Mouse (Mus musculus) retina, adult 2 months (tissue): ENCODE measurements around the gene Ubr4.

Experiments
- DNase-seq: peaks from one replicate; pipeline ENCODE4 v3.0.0-alpha.2; 2012; ENCODE audit warnings: low read depth, low spot score

Ubr4 gene

GRCm38 (mm10) chr4:139430891-139431290 lies 78.5 kb downstream of the Ubr4 start:
- no peak for DNase-seq

DNA sequence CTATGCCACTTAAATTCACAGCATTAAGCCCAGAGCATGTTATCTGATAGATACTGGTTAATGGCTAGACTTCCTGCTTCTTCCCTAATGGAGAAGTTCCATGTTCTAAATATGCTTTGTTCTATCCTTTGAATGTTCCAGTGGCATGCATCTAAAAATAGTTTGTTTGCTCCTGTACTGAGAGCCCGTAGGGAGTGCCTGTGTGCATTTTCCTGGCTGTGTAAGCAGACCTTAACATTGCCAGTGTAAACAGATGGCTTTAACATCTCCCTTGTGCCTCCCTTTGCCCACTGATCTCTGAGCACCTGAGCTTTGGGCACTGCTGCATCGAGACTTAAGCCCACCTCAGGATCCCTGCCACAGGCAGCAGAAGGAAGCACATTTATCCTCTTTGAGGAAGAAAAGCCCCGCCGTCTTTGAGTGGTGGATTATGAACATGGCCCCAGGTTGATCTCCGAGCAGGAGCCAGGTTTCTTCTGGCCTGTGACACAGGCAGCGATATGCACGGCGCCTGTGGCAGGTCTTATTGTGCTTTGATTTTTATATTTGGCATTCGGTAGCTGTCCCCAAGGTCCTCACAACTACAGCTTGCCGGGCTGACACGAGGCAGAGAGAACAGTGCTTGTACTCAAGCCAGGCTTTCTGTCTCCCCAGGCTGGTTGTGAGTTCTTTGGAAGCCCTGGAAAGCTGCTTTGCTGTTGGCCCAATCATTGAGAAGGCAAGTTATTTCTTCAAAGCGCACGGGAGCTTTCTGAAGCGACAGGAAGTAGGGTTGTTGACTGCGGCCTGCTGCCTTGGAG lies 80.8 kb downstream of the Ubr4 start:
- DNase-seq, result peak; percentile 9

DNA sequence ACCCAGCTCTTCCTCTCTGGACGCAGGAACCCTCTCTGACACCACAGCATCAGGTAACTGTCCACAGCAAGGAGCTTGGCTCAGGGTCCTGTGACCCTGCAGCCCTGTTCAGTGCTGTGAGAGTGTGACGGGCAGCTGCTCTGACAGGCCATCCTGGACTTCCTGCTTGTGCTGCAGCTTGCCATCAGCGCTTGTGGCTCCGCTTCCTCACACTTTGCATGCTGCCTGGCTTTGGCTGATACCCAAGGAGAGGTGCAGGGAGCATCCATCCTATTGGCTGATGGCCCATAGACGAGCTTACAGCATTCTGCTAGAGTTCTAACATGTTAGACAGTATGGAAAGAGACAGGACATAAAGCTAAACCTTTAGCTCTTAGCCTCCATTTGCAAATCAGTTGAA lies 88.8 kb downstream of the Ubr4 start:
- DNase-seq, result no peak

DNA sequence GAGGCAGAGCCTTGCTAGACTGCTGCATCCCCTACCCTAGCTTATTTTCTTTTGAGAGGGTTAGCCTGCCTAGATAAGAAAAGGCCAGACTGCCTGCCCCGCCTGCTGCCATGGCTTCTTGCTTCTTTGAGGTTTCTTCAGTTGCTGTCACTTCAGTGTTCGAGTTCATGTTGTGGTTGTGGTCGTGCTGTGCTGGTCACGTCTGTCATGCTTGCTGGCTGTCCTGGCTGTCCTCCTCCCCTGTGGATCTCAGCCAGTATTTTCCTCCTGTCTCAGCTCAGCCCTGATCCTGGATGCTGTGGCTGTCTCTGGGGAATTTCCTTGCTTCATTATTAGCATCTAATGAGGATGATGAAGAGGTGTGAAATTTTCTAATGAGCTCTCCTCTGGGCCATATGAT lies 89.4 kb downstream of the Ubr4 start:
- no peak for DNase-seq

GRCm38 (mm10) chr4:139442391-139443355 lies 90.3 kb downstream of the Ubr4 start:
- no peak for DNase-seq

DNA sequence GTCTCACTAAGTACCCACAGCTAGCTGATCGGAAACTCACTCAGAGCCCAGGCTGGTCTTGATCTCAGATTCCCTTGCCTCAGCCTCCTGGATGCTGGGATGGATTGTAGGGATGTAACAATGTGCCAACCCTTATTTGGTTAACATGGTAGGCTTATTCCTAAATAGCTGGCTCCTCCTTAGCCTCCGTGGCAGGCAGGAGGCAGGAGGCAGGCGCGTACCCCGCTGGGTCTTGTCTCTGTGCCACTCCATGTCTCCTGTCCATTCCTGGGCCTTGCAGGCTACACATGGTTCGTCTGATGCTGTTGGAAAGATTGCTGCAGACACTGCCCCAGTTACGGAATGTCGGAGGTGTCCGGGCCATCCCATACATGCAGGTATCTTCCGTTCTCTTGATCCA lies 91.9 kb downstream of the Ubr4 start:
- DNase-seq, result no peak

- DNase-seq, result peak; percentile 52
Measured at GRCm38 (mm10) chr4:139446176-139446575, 93.8 kb downstream of the Ubr4 start.

- no peak for DNase-seq
Measured at GRCm38 (mm10) chr4:139446731-139447675, 94.6 kb downstream of the Ubr4 start.

DNA sequence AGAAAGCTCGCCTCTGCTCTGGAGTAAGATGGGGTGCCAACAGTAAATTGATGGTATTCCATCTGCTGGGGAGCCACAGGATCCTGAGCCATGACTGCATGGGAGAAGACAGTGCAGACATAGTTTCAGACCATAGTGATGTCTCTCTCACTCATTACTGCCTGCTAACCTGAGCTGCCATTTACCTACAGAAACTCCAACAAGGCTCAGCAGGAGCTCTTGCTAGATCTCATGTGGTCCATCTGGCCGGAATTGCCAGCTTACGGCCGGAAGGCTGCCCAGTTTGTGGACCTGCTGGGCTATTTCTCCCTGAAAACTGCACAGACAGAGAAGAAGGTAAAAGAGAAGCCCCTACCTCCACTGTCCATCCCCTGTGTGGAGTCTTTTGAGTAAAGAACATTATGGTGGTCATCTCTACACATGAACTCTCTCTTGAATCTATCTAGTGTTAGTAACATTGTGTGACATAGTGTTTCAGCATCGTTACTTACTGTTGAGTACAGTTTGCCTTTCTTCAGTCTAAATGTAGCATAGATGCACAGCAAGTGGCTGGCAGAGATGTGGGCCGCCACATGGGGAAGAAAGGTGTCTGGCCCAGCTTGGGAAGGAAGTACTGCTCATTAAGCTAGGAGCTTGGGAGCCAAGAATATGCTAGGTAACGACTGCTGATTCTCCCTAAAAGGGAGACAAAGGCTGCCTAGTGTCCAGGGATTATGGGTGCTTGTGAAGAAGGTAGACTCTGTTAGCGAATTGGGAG lies 100.7 kb downstream of the Ubr4 start:
- DNase-seq, result no peak

- no peak for DNase-seq
Measured at GRCm38 (mm10) chr4:139454339-139454738, 101.9 kb downstream of the Ubr4 start.

DNA sequence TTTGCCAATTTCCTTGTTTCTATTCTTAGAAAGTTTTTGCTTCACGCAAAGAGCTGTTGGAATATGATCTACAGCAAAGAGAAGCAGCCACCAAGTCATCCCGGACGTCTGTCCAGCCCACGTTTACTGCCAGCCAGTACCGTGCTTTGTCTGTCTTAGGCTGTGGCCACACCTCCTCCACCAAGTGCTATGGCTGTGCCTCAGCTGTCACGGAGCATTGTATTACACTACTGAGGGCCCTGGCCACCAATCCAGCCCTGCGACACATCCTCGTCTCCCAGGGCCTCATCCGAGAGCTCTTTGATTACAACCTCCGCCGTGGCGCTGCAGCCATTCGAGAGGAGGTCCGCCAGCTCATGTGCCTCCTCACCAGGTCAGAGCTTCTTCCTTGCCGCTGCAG lies 107.6 kb downstream of the Ubr4 start:
- DNase-seq, result no peak

GRCm38 (mm10) chr4:139464163-139464562 lies 111.8 kb downstream of the Ubr4 start:
- no peak for DNase-seq

DNA sequence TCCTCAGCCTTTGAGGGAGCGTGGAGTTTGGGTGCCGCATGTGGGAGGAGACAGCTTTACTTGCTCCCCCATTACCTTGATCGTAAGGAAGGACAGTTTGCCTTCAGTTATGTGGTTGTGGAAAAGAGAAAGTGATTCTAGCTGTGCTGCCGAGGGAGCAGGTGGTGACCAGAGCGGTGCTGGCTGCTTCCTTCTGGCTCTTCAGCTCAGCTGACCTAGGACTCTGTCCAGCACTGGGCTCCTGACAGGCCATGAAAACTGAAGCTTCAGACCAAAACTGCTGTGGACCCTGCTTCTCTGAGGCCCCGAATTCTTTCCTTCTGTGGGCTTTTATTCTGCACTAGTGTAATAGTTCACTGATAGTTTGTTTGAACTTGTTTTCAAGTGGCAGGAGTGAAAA lies 114.1 kb downstream of the Ubr4 start:
- no peak for DNase-seq

- DNase-seq, result peak; percentile 60
Measured at GRCm38 (mm10) chr4:139470198-139470597, 117.8 kb downstream of the Ubr4 start.

- DNase-seq, result no peak
Measured at GRCm38 (mm10) chr4:139476663-139477625, 124.5 kb downstream of the Ubr4 start.

GRCm38 (mm10) chr4:139477983-139478382 lies 125.6 kb downstream of the Ubr4 start:
- DNase-seq, result no peak

DNA sequence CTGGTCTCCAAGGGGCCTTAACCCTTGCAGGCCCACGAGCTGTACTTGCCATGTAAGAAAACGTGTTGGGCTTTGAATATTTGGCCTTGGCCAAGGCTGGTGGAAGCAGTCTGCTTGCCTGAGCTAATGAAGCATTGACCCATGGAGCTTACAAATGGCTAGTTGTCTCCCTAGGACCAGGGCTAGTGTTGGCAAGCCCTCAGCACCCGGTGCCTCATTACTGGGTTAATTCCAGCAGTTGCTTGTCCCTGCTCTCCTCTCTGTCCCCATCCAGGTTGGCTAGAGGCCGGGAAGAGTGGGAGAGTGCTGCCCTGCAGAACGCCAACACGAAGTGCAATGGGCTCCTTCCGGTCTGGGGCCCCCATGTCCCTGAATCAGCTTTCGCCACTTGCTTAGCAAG lies 126.8 kb downstream of the Ubr4 start:
- no peak for DNase-seq

DNA sequence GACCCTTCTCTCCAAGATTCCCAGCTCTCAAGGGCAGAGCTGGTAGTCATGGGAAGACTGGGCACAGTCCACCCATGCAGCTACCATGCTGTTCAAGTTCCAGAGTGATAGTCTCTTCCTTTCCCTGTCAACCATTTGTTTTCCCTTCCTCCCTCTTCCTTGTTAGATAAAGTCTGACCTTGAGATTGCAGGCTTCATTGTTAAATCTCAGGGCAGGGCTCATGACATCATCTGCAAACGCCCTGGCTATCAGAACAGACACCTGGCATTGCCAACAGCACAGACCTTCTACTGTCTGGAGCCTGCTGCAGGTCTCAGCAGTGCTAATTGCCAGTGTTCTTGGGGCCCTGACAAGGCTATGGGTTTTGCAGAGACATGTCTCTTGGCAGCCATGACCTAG lies 129.0 kb downstream of the Ubr4 start:
- no peak for DNase-seq

GRCm38 (mm10) chr4:139483461-139484105 lies 131.2 kb downstream of the Ubr4 start:
- DNase-seq, result no peak
